Mouse (Mus musculus) forebrain, embryonic 15.5 days (tissue): ENCODE measurements around the gene Helt. TPM values are rescaled to one million over a fixed set of nuclear protein-coding genes. Genes with fewer than 3 reads are reported as not detected.
"Not testable (repeated sequence)": the region's sequence is repeated elsewhere in the genome, so short reads cannot be mapped to it uniquely, and the experiment has no call there.

Experiments
- ATAC-seq: fragments of 200-750 bp; cut with Nextera tagmentation; replicated peaks from 2 replicates; pipeline ENCODE4 v1.8.0; 2017; ENCODE audit warnings: mild to moderate bottlenecking, moderate TSS enrichment, moderate library complexity
- H3K27ac ChIP-seq: fragments of 300-500 bp; sonication (generic); replicated peaks from 2 replicates; pipeline ENCODE4 v1.5.1; 2015; ENCODE audit warnings: mild to moderate bottlenecking, inconsistent platforms
- H3K27me3 ChIP-seq: fragments of 300-500 bp; sonication (generic); 2 replicates; pipeline ENCODE4 v1.6.1; 2015; ENCODE audit warnings: inconsistent platforms
- H3K36me3 ChIP-seq: fragments of 300-500 bp; sonication (generic); 2 replicates; pipeline ENCODE4 v1.6.1; 2015; ENCODE audit warnings: mild to moderate bottlenecking, inconsistent platforms
- H3K4me1 ChIP-seq: fragments of 300-500 bp; sonication (generic); 2 replicates; pipeline ENCODE4 v1.6.1; 2015; ENCODE audit warnings: inconsistent platforms
- H3K4me2 ChIP-seq: fragments of 300-500 bp; sonication (generic); replicated peaks from 2 replicates; pipeline ENCODE4 v1.6.1; 2015; ENCODE audit warnings: mild to moderate bottlenecking, inconsistent platforms
- H3K4me3 ChIP-seq: fragments of 300-500 bp; sonication (generic); 2 replicates; pipeline ENCODE4 v1.5.1; 2015; ENCODE audit warnings: mild to moderate bottlenecking, inconsistent platforms
- H3K9ac ChIP-seq: fragments of 300-500 bp; sonication (generic); replicated peaks from 2 replicates; pipeline ENCODE4 v1.6.1; 2015; ENCODE audit warnings: mild to moderate bottlenecking, inconsistent platforms
- H3K9me3 ChIP-seq: fragments of 300-500 bp; sonication (generic); 2 replicates; pipeline ENCODE4 v1.6.1; 2016; ENCODE audit warnings: inconsistent platforms
- WGBS: fragments of 180-500 bp; shearing (Covaris S2); methylation state at CpG from one replicate; pipeline ENCODE4 v1.1.7; 2015; ENCODE audit warnings: mixed read lengths; 5-methylcytosine and 5-hydroxymethylcytosine counted together
- polyA plus RNA-seq: library from polyadenylated mRNA; unstranded; fragments of >200 nt; fragmentation: Nextera tagmentation; extraction: Ambion mirVana; gene quantifications from 2 replicates; pipeline ENCODE4 v1.2.1, GENCODE M21; 2015

The Helt gene
- polyA plus RNA-seq, 1 experiment from 2014 or later, result 6.7 TPM

DNA sequence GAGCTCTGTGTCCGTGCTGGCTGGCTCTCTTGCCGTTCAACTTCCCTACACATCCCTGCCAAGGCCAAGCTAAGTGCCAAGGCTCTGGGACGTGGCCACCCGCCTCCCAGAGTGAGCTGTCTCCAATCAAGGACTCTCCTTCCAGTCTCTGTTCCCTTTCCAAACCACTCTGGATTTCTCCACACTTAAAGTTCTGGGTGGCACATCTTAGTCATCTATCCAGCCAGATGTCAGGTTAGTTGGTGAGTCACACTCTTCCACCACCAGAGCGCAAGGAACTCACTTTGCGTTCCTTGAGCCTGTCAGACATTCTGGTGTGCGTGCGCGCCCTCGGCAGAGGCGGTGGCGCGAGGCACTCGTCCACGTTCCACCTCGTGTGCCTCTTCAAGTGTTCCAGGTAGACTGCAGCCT lies 725 bp downstream of the Helt start:
- no peak for ATAC-seq
- Histone ChIP-seq H3K4me1 (peaks cover 47% of the 10 kb centered on the region), H3K9ac (no peak overlapping the region), H3K36me3 (no peaks in the 10 kb centered on the region), H3K4me3 (peak overlapping the region; percentile 37), H3K27me3 (peaks cover 78% of the 10 kb centered on the region), H3K9me3 (no peaks in the 10 kb centered on the region), H3K27ac (no peak overlapping the region), H3K4me2 (peak overlapping the region; percentile 65)
- under 1% methylated on average over 16 of the region's 16 CpGs for WGBS

- Histone ChIP-seq H3K27me3 (peaks cover 78% of the 10 kb centered on the region), H3K4me1 (peaks cover 47% of the 10 kb centered on the region), H3K36me3 (no peaks in the 10 kb centered on the region), H3K27ac (no peak overlapping the region), H3K9ac (no peak overlapping the region), H3K4me2 (peak overlapping the region; percentile 65), H3K4me3 (peak overlapping the region; percentile 37), H3K9me3 (no peaks in the 10 kb centered on the region)
- ATAC-seq, result no peak
- under 1% methylated on average over 14 of the region's 14 CpGs for WGBS
These were observed 1.3 kb downstream of the Helt start for GRCm38 (mm10) chr8:46293201-46293600.

DNA sequence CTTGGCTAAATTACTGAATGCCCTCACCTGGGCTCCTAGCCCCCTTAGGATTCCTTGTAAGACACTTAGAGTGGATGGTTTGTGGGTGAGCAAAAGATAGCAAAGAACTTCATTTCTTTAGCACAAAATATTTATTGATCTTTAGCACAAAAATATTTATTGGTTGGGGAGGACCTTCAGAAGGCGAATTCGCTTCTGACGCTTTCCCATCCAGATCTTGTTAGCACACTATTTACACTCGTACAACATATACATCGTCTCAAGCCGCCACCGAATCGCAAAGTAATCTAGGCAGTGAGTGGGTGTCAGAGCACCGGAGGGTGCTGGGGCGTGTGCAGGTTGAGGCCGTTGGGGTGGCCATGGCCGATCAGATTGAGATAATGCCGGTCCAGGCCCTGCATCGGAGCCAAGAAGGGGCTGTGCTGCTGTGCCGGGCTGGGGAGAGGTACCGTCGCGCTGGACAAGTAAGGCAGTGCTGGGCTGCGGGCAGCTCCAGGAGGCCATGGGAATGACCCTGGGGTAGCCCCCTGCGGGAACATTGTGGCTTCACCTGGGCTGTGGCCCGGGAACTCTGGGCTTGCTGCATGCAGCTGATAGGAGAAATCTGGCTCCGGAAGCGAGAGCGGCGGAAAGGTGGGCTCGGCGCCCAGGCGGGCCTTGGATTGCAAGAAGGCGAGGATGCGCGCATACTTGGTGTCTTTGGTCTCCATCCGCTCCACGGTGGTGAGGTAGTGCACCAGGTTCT lies 2.4 kb downstream of the Helt start:
- 3% methylated on average over 33 of the region's 33 CpGs for WGBS
- Histone ChIP-seq H3K36me3 (no peaks in the 10 kb centered on the region), H3K4me3 (peak overlapping the region; percentile 37), H3K4me2 (peak overlapping the region; percentile 65), H3K9ac (peak overlapping the region; percentile 5; the same call in 1 of the 2 replicates), H3K27ac (no peak overlapping the region), H3K9me3 (no peaks in the 10 kb centered on the region), H3K27me3 (peaks cover 72% of the 10 kb centered on the region), H3K4me1 (peaks cover 47% of the 10 kb centered on the region)
- no peak; the same call in 1 of the 2 replicates for ATAC-seq

- H3K36me3 ChIP-seq, result no peaks in the 10 kb centered on the region
- H3K27me3 ChIP-seq, result peaks cover 45% of the 10 kb centered on the region
- ATAC-seq, result no peak
- no peak overlapping the region for H3K27ac ChIP-seq
- H3K4me2 ChIP-seq, result no peak overlapping the region
- WGBS, result 3% methylated on average over 11 of the region's 11 CpGs
- H3K9me3 ChIP-seq, result no peaks in the 10 kb centered on the region
- peaks cover 25% of the 10 kb centered on the region for H3K4me1 ChIP-seq
- no peak overlapping the region for H3K9ac ChIP-seq
- H3K4me3 ChIP-seq, result no peak overlapping the region
These were observed 5.2 kb downstream of the Helt start for GRCm38 (mm10) chr8:46289274-46289673.

GRCm38 (mm10) chr8:46288021-46288420 lies 6.5 kb downstream of the Helt start:
- Histone ChIP-seq H3K27me3 (peaks cover 32% of the 10 kb centered on the region), H3K36me3 (no peaks in the 10 kb centered on the region), H3K9ac (no peak overlapping the region), H3K4me3 (no peak overlapping the region), H3K9me3 (no peaks in the 10 kb centered on the region), H3K4me2 (no peak overlapping the region), H3K4me1 (peaks cover 13% of the 10 kb centered on the region), H3K27ac (no peak overlapping the region)
- 90% methylated on average over 6 of the region's 6 CpGs for WGBS
- ATAC-seq, result no peak

DNA sequence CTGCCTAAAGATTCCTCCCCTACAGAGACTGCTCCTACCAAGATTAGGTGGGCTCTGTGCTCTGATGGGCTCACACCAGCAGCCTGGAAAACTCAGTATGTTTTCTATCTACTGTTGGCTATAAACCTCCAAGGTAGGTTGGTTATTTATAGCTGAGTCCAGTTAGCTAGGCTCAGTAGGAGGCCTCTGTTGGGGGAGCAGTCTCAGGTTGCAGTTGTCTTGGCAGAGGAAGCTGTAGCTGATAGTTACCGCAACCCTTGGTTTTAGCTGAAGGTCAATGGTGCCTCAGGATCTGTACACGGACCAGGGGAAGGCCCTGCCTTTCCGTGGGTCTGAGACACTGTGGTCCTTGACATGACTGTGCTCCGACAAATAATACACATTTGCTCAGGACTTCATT lies 8.5 kb downstream of the Helt start:
- H3K27me3 ChIP-seq, result peaks cover 12% of the 10 kb centered on the region; the same call in 1 of the 2 replicates
- no peak overlapping the region for H3K4me3 ChIP-seq
- H3K27ac ChIP-seq, result no peak overlapping the region
- no peaks in the 10 kb centered on the region for H3K36me3 ChIP-seq
- no peak for ATAC-seq
- WGBS, result 87% methylated on average over 4 of the region's 4 CpGs
- H3K9me3 ChIP-seq, result no peaks in the 10 kb centered on the region
- H3K4me1 ChIP-seq, result no peaks in the 10 kb centered on the region
- H3K4me2 ChIP-seq, result no peak overlapping the region
- no peak overlapping the region for H3K9ac ChIP-seq

DNA sequence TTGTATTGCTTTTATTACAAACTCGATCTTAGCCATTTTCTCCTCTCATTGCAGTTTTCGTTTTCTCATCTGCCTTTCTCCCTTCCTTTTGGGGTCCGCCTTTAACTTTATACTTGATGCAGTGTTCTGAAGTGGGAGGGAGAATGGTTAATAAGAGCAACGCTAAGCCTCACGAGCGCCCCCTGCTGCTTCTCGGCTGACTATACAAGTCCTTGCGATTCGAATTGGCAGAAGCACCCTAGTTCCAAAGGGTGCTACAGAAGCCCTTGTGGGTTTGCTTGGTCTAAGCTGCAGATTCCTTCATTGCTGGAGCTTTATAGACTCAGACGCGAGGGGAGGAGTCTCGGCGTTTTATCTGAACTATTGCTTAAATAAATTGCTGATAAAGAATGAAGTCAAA lies 12.9 kb downstream of the Helt start:
- 12% methylated on average over 13 of the region's 13 CpGs for WGBS
- no peak overlapping the region for H3K27ac ChIP-seq
- H3K4me2 ChIP-seq, result no peak overlapping the region
- ATAC-seq, result no peak
- no peaks in the 10 kb centered on the region for H3K9me3 ChIP-seq
- no peaks in the 10 kb centered on the region for H3K27me3 ChIP-seq
- no peak overlapping the region for H3K9ac ChIP-seq
- no peak overlapping the region for H3K4me3 ChIP-seq
- no peaks in the 10 kb centered on the region for H3K4me1 ChIP-seq
- H3K36me3 ChIP-seq, result no peaks in the 10 kb centered on the region

DNA sequence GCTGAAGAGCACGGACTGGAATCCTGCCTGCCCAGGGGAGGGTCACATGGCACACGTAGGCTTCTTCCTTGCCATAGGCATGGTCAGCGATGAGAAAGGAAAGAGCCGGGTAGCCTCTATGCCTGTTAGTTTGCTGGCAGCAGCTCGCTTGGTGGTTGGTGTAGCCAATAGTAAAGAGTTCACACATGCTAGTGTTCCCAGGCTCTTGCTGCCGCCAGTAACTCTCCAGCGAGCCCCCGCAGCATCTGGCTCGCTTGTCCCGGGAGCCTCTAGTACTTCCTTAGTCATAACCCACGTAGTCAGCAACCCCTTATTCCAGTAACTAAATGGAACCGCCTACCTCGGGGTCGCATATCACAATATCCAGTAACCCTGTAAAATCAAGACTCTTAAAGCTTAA lies 17.5 kb downstream of the Helt start:
- 91% methylated on average over 14 of the region's 14 CpGs for WGBS
- Histone ChIP-seq H3K9me3 (no peaks in the 10 kb centered on the region), H3K9ac (no peak overlapping the region), H3K4me3 (no peak overlapping the region), H3K36me3 (no peaks in the 10 kb centered on the region), H3K4me2 (no peak overlapping the region), H3K27me3 (no peaks in the 10 kb centered on the region), H3K4me1 (no peaks in the 10 kb centered on the region), H3K27ac (no peak overlapping the region)
- no peak for ATAC-seq

GRCm38 (mm10) chr8:46270741-46271140 lies 23.7 kb downstream of the Helt start:
- no peak overlapping the region for H3K4me2 ChIP-seq
- H3K4me1 ChIP-seq, result peaks cover 4% of the 10 kb centered on the region; the same call in 1 of the 2 replicates
- WGBS, result 29% methylated on average over 6 of the region's 6 CpGs
- no peak overlapping the region for H3K4me3 ChIP-seq
- H3K36me3 ChIP-seq, result no peaks in the 10 kb centered on the region
- H3K9me3 ChIP-seq, result no peaks in the 10 kb centered on the region
- no peak for ATAC-seq
- H3K27me3 ChIP-seq, result no peaks in the 10 kb centered on the region
- H3K27ac ChIP-seq, result no peak overlapping the region
- H3K9ac ChIP-seq, result no peak overlapping the region

DNA sequence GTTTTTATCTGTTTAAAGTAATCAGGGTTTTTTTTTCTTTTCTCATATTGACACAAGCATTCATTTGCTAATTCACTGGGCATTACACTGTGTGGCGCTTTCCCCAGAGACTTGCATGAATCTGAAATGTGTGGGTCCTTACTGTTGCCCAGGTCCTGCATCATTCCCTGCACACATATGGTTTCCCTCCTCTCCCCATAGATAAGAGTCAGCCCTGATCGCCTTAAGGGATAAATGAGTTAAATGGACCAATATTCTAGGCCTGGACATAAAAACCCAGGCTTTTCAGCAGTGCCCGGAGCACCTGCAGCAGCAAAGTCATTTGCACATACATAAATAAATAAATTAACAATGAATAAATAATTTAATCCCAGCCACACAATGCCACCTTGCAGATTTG lies 24.3 kb downstream of the Helt start:
- Histone ChIP-seq H3K27me3 (no peaks in the 10 kb centered on the region), H3K9ac (no peak overlapping the region), H3K4me3 (no peak overlapping the region), H3K4me1 (peaks cover 4% of the 10 kb centered on the region; the same call in 1 of the 2 replicates), H3K36me3 (no peaks in the 10 kb centered on the region), H3K27ac (no peak overlapping the region), H3K9me3 (no peaks in the 10 kb centered on the region), H3K4me2 (no peak overlapping the region)
- ATAC-seq, result 0 out of 2 replicates have a peak, but pooled peaks have one; percentile 51
- whole genome bisulfite sequencing, result 40% methylated on average over 3 of the region's 3 CpGs

- H3K4me2 ChIP-seq, result no peak overlapping the region
- H3K4me3 ChIP-seq, result no peak overlapping the region
- no peaks in the 10 kb centered on the region for H3K36me3 ChIP-seq
- 48% methylated on average over 4 of the region's 4 CpGs for WGBS
- no peak for ATAC-seq
- H3K27ac ChIP-seq, result no peak overlapping the region
- no peak overlapping the region for H3K9ac ChIP-seq
- H3K27me3 ChIP-seq, result no peaks in the 10 kb centered on the region
- H3K4me1 ChIP-seq, result peaks cover 4% of the 10 kb centered on the region; the same call in 1 of the 2 replicates
- no peaks in the 10 kb centered on the region for H3K9me3 ChIP-seq
These were observed 27.7 kb downstream of the Helt start for GRCm38 (mm10) chr8:46266801-46267200.

GRCm38 (mm10) chr8:46264206-46264605 lies 30.3 kb downstream of the Helt start:
- not testable (repeated sequence) for H3K4me1 ChIP-seq, H3K4me3 ChIP-seq, H3K9me3 ChIP-seq, H3K27me3 ChIP-seq, ATAC-seq, H3K4me2 ChIP-seq, H3K27ac ChIP-seq, H3K36me3 ChIP-seq, H3K9ac ChIP-seq
- WGBS, result 79% methylated on average over 4 of the region's 4 CpGs
